Mouse (Mus musculus): ENCODE results near the gene Acta1. TPM values are rescaled to one million over a fixed set of nuclear protein-coding genes. Genes with fewer than 3 reads are reported as not detected.

The Acta1 gene
- polyA plus RNA-seq (2012; fragmentation: generic; extraction: Trizol): 9,007 TPM

DNA sequence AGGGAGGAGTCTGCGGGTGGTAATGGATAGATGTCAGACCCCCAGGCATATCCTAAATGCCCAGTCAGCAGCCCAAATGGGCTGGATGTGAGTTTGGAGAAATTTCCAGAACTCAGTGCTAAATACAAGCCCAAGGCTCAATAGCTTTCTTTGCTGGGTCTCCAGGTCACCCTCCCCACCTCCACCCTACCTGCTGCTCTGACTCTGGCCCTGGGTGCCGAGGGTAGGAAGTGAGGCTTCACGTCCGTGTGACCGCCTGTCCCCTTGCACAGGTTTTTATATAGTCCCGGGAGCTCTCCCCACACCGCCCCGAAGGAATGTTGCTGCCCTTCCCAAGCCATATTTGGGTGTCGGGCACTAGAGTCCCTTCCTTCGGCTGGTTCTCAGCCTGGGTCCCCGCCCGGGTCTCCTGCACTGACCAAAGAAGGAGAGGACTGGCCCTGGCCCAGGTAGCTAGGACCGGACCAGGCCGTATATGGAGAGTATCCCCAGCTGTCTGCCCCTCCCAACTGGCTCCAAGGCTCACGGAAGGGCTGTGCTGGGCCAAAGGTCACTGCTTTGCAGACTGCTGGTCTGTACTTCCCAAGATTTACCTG, at the start of gene Acta1:
TSS of gene Acta1 (minus strand) at position 250 of the 596 bp plus-strand sequence.
- peak within 1 kb of the TSS; percentile 65 for H3K4me2 ChIP-seq (ENCODE audit: low read depth)

DNA sequence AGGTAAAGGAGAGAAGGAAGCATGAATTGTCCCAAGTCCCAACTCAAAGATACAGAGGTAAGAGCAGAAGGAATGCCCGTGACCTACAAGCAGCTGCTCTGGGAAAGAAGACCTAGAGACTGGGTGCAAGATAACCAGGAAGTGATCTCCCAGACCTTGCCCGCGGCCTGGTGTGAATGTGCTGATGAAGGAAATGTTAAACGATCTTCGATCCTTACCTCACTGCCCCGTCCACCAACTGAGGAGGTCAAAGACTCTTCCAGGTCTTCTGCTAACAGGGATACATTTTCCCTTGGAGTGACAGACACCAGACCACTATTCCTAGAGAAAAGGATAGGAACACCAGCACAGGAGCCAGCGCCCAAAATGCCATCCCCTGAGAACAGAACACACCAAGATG, 34.5 kb upstream of the Acta1 start:
- H3K4me3 ChIP-seq: no peak overlapping the region
- no peaks in the 10 kb centered on the region for H3K27me3 ChIP-seq (ENCODE audit: control insufficient read depth, insufficient read depth, insufficient read length)
- TF ChIP-seq POLR2A (IDR thresholded peaks at IDR 0.05; ENCODE audit: insufficient read length, low read depth) (no peak), TCF3 (IDR thresholded peaks at IDR 0.05; ENCODE audit: insufficient read length, low read depth) (no peak), SRF (IDR thresholded peaks at IDR 0.05; ENCODE audit: control insufficient read depth, insufficient read length, low read depth) (no peak), MYOD1 (IDR thresholded peaks at IDR 0.05; ENCODE audit: control insufficient read depth in 1 of 3, insufficient read length in 2 of 3, low read depth in 2 of 3) (no peak), MYOG (IDR thresholded peaks at IDR 0.05; ENCODE audit: control insufficient read depth in 1 of 3, insufficient read depth in 1 of 3, insufficient read length in 2 of 3, low read depth in 2 of 3) (no peak), USF1 (IDR thresholded peaks at IDR 0.05; ENCODE audit: low read depth) (no peak), TCF12 (IDR thresholded peaks at IDR 0.05; ENCODE audit: insufficient read depth, poor library complexity, severe bottlenecking) (no peak), E2F4 (IDR thresholded peaks at IDR 0.05; ENCODE audit: insufficient read depth) (no peak), CEBPB (IDR thresholded peaks at IDR 0.05; ENCODE audit: insufficient read depth, poor library complexity, severe bottlenecking) (no peak), POLR2AphosphoS2 (IDR thresholded peaks at IDR 0.05; ENCODE audit: insufficient read length, low read depth) (no peak), REST (IDR thresholded peaks at IDR 0.05; ENCODE audit: insufficient read depth, insufficient read length) (no peak), MAX (IDR thresholded peaks at IDR 0.05; ENCODE audit: low read depth) (no peak)
- H3K79me2 ChIP-seq (ENCODE audit: control insufficient read depth, insufficient read depth): no peaks in the 10 kb centered on the region
- no peak overlapping the region for H3ac ChIP-seq (ENCODE audit: control insufficient read depth, insufficient read length)
- peaks cover 37% of the 10 kb centered on the region for H3K36me3 ChIP-seq (ENCODE audit: control insufficient read depth, insufficient read depth)
- no peak overlapping the region for H3K4me2 ChIP-seq (ENCODE audit: low read depth)

More for the DNA sequence above, at the start of gene Acta1:
- Histone ChIP-seq H3K79me2 (ENCODE audit: control insufficient read depth, insufficient read depth) (peaks cover 6% of the 10 kb centered on the region), H3K36me3 (ENCODE audit: control insufficient read depth, insufficient read depth) (no peaks in the 10 kb centered on the region), H3ac (ENCODE audit: control insufficient read depth, insufficient read length) (no peak within 1 kb of the TSS), H3K27me3 (ENCODE audit: control insufficient read depth, insufficient read depth, insufficient read length) (no peaks in the 10 kb centered on the region), H3K4me3 (peak within 1 kb of the TSS; percentile 67)
- TF ChIP-seq POLR2AphosphoS2 (IDR thresholded peaks at IDR 0.05; ENCODE audit: insufficient read length, low read depth) (peak; percentile 96), MAX (IDR thresholded peaks at IDR 0.05; ENCODE audit: low read depth) (no peak), MYOD1 (IDR thresholded peaks at IDR 0.05; ENCODE audit: control insufficient read depth in 1 of 3, insufficient read length in 2 of 3, low read depth in 2 of 3) (peak in 2 of 3 experiments; percentile 46 to 47), TCF3 (IDR thresholded peaks at IDR 0.05; ENCODE audit: insufficient read length, low read depth) (no peak), SRF (IDR thresholded peaks at IDR 0.05; ENCODE audit: control insufficient read depth, insufficient read length, low read depth) (peak; percentile 98), CEBPB (IDR thresholded peaks at IDR 0.05; ENCODE audit: insufficient read depth, poor library complexity, severe bottlenecking) (no peak), TCF12 (IDR thresholded peaks at IDR 0.05; ENCODE audit: insufficient read depth, poor library complexity, severe bottlenecking) (no peak), POLR2A (IDR thresholded peaks at IDR 0.05; ENCODE audit: insufficient read length, low read depth) (peak; percentile 90), E2F4 (IDR thresholded peaks at IDR 0.05; ENCODE audit: insufficient read depth) (no peak), USF1 (IDR thresholded peaks at IDR 0.05; ENCODE audit: low read depth) (no peak), MYOG (IDR thresholded peaks at IDR 0.05; ENCODE audit: control insufficient read depth in 1 of 3, insufficient read depth in 1 of 3, insufficient read length in 2 of 3, low read depth in 2 of 3) (peak; percentile 26 to 83 (median 61)), REST (IDR thresholded peaks at IDR 0.05; ENCODE audit: insufficient read depth, insufficient read length) (no peak)

DNA sequence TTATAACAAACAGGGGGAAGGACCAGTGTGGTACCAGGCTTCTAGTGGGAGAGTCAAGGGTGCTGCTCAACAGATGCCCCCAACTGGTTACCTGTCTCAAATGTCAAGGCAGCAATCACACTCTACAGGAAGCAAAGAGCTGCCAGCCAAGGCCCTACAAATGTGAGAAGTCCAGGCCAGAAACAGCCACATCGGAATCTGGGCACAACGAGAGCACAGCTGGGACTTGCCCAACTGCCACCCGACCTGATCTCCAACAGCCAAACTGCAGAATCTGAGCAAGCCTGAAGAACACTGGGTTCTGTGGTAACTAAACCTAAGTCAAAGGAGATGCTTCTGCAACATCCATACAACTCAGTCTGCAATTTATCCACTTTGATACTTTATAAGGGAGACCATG, 31.1 kb upstream of the Acta1 start:
- no peak overlapping the region for H3K4me2 ChIP-seq (ENCODE audit: low read depth)
- peaks cover 26% of the 10 kb centered on the region for H3K36me3 ChIP-seq (ENCODE audit: control insufficient read depth, insufficient read depth)
- H3ac ChIP-seq (ENCODE audit: control insufficient read depth, insufficient read length): no peak overlapping the region
- no peaks in the 10 kb centered on the region for H3K27me3 ChIP-seq (ENCODE audit: control insufficient read depth, insufficient read depth, insufficient read length)
- H3K79me2 ChIP-seq (ENCODE audit: control insufficient read depth, insufficient read depth): no peaks in the 10 kb centered on the region
- H3K4me3 ChIP-seq: no peak overlapping the region
- no peak for TF ChIP-seq E2F4 (IDR thresholded peaks at IDR 0.05; ENCODE audit: insufficient read depth)
- no peak for TF ChIP-seq TCF12 (IDR thresholded peaks at IDR 0.05; ENCODE audit: insufficient read depth, poor library complexity, severe bottlenecking)
- TF ChIP-seq MYOD1 (IDR thresholded peaks at IDR 0.05; ENCODE audit: control insufficient read depth in 1 of 3, insufficient read length in 2 of 3, low read depth in 2 of 3): no peak
- no peak for TF ChIP-seq REST (IDR thresholded peaks at IDR 0.05; ENCODE audit: insufficient read depth, insufficient read length)
- no peak for TF ChIP-seq POLR2A (IDR thresholded peaks at IDR 0.05; ENCODE audit: insufficient read length, low read depth)
- TF ChIP-seq TCF3 (IDR thresholded peaks at IDR 0.05; ENCODE audit: insufficient read length, low read depth): no peak
- TF ChIP-seq POLR2AphosphoS2 (IDR thresholded peaks at IDR 0.05; ENCODE audit: insufficient read length, low read depth): no peak
- no peak for TF ChIP-seq CEBPB (IDR thresholded peaks at IDR 0.05; ENCODE audit: insufficient read depth, poor library complexity, severe bottlenecking)
- TF ChIP-seq MAX (IDR thresholded peaks at IDR 0.05; ENCODE audit: low read depth): no peak
- TF ChIP-seq SRF (IDR thresholded peaks at IDR 0.05; ENCODE audit: control insufficient read depth, insufficient read length, low read depth): no peak
- TF ChIP-seq MYOG (IDR thresholded peaks at IDR 0.05; ENCODE audit: control insufficient read depth in 1 of 3, insufficient read depth in 1 of 3, insufficient read length in 2 of 3, low read depth in 2 of 3): no peak
- TF ChIP-seq USF1 (IDR thresholded peaks at IDR 0.05; ENCODE audit: low read depth): no peak

DNA sequence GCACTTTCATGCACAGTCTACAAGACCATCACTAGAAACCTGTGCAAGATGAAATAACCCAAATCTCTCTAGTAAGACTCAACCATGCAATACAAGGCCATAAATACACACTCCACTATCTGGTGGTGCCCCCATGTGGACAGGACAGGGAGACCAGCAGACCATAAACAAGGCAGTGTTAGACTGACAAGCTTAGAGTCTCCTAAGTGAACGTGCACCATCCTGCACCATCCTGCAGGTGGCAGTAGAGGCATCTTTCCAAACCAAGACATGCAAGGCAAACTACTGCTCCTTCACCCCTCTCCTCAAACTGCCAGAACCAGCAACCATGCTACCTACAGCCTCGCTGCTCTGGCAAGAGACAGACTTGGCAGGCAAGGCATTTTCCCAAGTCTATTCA, 30.2 kb upstream of the Acta1 start:
- TF ChIP-seq SRF (IDR thresholded peaks at IDR 0.05; ENCODE audit: control insufficient read depth, insufficient read length, low read depth) (peak; percentile 50), POLR2A (IDR thresholded peaks at IDR 0.05; ENCODE audit: insufficient read length, low read depth) (no peak), USF1 (IDR thresholded peaks at IDR 0.05; ENCODE audit: low read depth) (no peak), MYOG (IDR thresholded peaks at IDR 0.05; ENCODE audit: control insufficient read depth in 1 of 3, insufficient read depth in 1 of 3, insufficient read length in 2 of 3, low read depth in 2 of 3) (no peak)
- H3K79me2 ChIP-seq (ENCODE audit: control insufficient read depth, insufficient read depth): no peaks in the 10 kb centered on the region
- no peak overlapping the region for H3K4me2 ChIP-seq (ENCODE audit: low read depth)
- no peak overlapping the region for H3ac ChIP-seq (ENCODE audit: control insufficient read depth, insufficient read length)
- H3K4me3 ChIP-seq: no peak overlapping the region
- no peaks in the 10 kb centered on the region for H3K27me3 ChIP-seq (ENCODE audit: control insufficient read depth, insufficient read depth, insufficient read length)
- H3K36me3 ChIP-seq (ENCODE audit: control insufficient read depth, insufficient read depth): peaks cover 19% of the 10 kb centered on the region

All from myocyte (in vitro differentiated cells).